Mouse (Mus musculus): ENCODE results near the gene Kank4.
"Not testable (repeated sequence)": the region's sequence is repeated elsewhere in the genome, so short reads cannot be mapped to it uniquely, and the experiment has no call there.

The Kank4 gene

DNA sequence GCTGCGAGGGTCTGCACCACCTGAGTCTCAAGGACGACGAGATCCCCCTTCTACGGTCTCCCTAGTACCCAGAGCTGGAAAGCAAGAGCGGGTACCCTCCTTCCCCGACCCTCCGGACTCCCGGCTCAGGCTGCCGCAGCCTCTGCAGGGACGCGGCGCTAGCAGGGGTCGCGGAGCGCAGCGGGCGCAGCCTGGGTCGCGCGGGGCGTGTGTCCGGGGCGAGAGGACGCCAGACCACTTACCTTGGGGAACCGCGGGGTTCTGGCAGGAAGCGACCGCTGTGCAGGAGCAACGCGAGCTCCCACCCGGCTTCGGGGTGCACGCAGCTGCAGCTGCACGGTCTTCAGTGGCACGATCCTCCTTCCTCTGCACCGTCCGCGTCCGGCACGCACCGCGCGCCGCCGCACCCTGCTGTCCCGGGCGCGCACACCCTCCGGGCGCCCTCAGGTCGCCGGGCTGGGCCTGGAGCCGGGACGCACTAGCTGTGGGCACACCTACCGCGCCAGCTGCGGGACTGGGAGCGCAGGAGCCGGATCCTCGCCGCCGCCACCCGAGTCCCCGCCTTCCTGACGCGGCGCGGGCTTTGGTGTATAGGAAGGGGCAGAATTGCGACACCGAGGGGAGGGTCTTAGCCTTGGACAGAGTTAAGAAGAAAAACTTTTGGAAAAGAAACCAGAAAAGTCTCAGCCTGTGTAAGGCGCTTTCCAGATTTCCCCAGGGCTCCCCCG is at the start of gene Kank4:
Gene Kank4 (minus strand): TSS at position 354 of the 728 bp plus-strand sequence.
- peak; percentile 54 to 74 for DNase-seq

DNA sequence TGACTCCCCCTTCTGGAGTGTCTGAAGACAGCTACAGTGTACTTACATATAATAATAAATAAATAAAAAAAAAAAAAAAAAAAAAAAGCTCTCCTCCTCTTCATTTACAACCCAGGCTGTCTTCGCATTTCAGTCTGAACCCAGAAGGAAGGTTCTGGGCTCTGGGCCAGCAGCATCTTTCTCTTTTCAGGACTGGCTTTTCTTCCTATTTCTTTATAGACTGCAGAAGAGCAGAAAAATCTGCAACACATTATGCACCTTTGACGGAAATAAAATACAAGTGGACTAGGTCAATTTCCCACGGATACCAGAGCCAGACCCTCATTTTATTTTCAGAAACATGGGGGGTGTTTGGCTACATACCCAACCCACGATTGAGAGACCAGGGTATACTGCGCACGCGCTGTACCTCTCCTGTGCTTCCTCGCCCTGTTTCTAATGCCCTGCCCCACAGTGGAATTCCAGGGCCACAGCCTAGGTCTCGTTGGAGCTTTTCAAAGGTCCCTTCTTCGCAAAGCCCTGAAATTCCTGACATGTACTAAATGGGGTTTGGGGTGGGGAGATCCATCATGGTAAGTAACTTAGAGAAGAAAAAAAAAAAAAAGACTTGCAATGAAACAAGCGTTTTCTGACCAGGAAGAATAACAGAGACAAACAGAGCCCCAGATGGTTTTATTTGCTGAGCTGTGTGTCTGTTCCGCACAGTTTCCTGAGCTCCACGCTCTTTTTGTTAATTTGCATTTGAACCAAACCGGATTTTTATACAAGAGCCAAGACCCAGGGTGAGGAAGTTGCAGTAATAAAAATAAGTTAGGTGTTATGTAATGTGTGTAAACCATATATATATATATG is 48.3 kb upstream of the Kank4 start:
- no peak for DNase-seq

DNA sequence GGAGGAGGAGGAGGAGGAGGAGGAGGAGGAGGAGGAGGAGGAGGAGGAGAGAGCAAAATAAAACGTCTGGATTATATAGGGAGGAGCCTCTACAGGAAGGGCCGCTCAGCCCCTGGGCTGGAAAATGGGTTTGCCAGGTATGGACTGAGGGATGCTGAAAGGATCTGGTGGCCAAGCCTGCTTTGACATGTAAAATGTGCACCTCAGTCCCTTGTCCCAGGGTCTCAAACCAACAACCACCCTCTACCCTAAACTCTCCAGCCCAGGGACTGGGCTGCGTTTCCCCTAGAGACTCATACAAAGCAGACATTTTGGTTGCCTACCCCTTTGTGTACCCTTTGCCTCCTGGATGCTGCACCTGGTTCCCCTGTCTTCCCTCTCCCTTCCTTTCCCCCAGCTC is 47.2 kb upstream of the Kank4 start:
- DNase-seq = no peak

DNA sequence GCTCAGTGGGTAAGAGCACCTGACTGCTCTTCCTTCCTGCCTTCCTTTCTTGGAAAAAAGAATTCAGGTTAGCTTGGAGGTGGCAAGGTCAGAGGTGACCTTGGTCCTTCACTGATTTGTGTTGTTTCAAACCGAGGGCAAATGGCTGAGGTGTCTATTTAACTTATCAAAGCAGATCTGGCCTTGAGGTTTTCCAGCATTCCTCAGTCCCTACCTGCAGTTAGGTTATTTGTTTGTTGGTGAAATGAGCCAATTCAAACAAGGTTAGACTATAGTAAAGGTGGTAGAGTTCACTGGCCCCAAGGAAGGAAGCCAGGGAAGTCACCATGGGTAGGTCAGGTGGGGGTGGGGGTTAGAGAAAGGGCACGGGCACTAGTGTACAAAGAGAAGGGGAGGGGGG is 46.8 kb upstream of the Kank4 start:
- DNase-seq = no peak

DNA sequence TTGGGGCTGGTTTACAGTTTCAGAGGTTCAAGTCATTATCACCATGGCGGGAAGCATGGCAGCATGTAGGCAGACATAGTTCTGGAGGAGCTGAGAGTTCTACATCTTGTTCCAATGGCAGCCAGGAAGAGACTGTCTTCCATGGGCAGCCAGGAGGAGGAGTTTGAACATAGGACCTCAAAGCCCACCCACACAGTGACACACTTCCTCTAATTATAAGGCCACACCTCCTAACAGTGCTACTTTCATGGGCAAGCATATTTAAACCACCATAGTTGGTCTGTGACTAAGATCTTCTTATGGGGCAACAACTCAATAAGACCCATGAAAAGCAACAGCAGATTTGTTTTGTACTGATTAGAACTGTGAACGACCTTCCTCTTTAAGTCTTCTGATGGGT is 46.1 kb upstream of the Kank4 start:
- no peak for DNase-seq

DNA sequence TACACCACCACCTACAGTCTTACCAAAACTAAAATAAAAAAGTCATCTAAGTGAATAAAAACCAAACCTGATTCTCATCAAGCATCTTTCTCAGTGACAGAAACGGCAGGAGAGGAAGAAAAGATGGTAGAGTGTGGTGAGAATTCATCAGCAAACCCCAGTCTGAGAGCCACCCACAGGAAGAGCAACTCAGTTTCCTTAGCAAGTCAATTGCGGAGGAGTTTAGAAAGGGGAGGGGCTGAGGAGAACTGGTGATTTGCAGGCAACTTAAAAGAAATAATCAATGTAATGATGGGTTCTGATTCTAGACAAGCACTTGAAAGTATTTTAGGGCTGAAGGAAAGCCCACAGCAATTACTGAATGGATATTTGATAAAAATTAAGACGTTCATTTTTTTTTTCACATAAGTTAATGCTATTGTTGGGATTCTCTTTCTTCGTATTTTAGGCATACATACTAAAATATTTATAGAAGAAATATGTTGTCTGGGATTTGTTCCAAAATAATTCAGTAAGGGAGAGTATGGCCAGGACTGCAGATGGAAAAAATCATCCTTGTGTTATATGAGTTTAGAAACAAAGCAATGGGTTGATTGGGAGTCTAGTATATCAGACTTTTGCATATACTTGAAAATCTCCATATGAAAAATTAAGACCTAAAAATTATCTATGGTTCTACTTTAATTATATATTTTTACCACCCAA is 41.0 kb upstream of the Kank4 start:
- DNase-seq = no peak

DNA sequence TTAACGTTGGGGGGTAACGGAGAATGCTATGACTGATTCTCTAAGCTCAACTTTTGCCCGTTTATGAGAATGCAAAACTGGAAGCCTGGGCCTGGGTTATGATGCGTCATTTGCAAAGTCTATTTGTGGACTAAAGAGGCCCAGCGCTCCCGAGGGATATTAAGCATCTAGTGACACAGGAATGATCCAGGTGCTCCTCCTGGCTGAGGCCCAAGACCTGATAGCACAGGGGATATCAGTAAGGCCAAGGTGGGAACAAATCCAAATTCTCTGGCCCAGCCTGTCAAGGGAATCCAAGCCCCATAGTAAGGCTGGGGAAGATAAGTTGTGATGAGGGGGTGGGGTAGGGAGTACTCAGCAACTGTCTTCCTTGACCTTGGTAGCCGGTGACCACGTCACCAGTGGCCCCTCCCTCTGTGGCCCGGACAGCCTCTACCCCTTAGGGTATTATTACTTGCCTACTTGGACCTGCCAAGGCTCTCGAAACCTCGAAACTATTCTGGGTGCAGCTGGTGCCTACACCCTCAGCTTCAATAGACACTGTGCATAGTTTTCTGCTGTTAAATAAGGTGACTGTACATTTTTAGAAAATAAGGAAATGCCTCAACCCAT is 39.8 kb upstream of the Kank4 start:
- no peak for DNase-seq

DNA sequence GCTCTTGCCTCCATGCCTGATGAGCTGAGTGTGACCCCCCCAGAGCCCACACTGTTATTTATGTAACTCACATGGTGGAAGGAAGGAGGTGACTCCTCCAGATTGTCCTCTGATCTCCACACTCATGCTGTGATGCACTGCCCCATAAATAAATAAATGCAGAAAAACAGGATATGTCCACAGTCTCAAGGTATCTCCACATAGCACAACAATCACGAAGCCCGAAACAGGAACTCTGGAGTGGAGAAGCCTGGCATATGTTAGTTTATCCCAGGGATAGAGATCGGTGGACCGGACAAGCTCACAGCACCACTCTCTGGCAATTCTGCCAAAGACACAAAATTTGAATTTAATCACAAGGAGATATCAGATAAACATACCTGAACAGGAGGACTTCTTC is 36.6 kb upstream of the Kank4 start:
- DNase-seq = no peak

DNA sequence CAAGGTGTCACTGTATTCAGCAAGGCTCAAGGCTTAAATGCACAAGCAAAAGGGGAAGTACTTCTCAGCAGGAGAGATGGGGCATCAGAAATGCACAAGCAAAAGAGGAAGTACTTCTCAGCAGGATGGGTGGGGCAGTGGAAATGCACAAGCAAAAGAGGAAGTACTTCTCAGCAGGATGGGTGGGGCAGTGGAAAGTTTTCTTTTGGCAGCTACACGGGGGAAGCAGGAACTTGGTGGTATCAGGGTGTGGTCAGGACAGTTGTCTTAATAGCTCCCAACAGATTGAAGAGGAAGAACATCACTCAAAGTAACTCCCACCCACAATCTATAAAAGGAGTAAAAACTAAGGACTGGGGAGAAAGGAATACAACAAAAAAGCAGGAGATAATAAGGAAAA is 33.1 kb upstream of the Kank4 start:
- not testable (repeated sequence) for DNase-seq

DNA sequence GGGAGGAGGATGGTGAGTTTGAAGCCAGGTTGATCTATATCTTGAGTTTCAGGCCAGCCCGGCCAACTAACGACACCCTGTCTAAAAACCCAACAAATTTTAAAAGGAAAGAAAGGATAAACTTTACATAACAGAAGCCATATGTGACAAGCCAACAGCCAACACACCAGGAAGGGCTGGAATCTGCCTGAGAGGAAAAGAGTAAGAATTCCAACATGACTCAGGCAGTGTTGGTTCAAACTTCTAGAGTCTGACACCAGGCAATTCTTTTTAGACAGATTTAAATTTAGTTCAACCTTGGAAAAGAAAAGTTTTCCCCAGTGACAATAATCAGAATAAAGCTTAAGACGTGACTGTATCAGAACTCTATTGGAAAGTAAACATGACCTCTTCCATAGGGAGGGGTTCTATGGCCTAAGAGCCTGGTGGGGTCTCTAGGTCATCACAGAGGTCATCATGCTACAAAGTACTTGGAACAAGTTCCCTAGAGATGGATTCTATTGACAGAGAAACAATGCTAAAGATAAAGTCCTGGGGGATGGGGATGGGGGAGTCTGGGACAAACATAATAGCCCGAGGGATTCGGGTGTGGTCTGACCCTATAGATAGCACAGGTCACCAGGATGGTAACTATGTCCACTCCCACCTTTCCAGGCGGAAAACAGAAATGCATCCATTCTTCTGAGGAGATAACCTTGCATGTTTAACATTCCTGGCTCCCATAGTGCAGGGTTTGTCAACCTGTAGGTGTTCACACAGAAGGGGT is 30.0 kb upstream of the Kank4 start:
- no peak for DNase-seq

DNA sequence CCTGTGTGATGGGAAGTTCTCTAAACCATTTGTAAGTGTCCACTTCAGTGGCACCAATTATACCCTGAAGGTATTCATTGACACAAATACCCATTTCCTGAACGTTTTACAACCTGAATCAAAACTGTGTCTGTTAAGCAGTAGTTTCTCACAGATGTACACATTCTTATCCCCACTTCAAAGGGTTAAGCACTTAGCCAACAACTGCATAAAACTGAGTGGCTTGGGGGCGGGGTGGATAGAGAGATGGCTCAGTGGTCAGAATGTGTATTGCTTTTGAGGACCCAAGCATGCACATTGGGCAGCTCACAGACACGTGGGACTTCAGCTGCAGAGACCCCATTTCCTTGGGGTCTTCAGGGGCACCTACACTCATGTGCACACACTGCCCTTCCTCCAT is 29.1 kb upstream of the Kank4 start:
- DNase-seq = no peak

DNA sequence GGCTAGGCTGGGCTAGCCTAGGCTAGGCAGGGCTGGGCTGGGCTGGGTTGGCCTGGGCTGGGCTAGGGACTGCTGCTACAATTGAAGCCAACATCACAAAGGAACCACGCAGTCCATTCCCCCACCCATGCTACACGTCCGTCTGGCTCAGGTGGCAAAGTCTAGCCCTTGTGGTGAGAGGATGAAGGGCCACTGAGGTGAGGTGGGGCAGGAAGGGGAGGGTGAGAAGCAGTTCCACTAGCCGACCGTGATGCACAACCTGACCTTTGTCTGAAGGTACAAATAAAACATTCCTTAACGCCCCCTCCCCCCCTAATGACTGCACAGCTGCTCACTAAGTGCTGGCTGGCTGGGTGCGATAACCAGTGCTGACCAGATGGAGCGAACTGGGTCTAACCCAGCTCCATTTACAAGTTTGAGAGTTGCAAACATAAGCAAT is 28.4 kb upstream of the Kank4 start:
- peak; percentile 12 to 16 for DNase-seq

DNA sequence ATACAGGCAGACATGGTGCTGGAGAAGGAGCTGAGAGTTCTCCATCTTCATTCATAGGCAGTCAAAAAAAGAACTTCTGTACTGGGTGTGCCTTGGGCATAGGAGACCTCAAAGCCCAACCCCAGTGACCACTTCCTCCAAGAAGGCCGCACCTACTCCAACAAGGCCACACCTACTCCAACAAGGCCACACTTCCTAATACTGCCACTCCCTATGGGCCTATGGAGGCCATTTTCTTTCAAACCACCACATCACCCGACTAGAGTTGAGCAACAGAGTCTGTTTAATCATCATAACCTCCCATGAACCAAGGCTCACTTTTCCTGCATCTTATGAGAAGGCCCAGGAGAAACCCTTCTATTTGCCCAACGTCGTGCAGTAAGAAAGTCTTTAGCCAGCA is 27.9 kb upstream of the Kank4 start:
- DNase-seq = no peak

DNA sequence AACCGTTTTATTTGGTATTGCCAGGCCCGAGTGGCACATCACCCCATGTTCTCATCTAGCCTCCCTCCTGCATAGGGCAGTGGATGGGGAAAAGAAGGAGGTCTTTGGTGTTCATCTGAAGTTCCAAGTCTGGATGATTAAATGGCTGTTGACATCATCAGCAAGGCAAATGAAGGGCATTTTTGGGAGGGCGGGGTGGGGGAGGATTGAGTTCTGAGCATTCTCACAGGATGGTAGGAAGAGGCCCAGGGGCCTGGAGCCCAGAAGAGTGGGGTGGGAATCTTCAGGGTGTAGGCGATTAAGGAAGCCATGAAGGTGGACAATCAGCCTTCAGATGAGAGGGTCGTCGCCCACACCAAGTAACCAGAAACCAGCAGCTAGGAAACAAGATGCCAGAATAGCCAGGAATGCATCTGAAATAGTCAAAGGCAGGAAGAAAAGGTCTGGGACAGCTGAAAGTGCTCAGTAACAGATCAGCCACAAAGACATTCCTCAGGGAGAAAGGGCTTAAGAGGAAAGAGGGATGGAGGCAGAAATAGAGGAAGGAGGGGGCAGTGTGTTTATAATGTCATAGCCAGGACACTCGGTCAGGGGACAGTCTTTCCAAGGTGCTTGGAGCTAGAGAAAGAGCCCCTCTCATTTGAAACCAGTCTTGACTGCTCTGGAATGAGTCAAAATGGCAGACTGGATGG is 26.7 kb upstream of the Kank4 start:
- no peak for DNase-seq

DNA sequence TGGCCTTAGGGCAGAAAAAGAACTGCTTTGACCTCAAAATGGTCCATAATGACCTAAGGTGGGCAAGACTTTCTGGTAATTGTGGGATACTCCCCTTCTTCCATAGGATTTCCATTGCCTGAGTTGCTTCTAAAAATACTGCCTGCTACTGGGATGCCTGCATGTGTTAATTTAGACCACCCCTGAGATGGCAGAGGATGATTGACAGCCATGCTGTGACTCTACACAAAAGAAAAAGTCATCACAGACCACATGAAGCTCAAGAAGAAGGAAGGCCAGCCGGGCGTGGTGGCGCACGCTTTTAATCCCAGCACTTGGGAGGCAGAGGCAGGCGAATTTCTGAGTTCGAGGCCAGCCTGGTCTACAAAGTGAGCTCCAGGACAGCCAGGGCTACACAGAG is 23.9 kb upstream of the Kank4 start:
- not testable (repeated sequence) for DNase-seq

DNA sequence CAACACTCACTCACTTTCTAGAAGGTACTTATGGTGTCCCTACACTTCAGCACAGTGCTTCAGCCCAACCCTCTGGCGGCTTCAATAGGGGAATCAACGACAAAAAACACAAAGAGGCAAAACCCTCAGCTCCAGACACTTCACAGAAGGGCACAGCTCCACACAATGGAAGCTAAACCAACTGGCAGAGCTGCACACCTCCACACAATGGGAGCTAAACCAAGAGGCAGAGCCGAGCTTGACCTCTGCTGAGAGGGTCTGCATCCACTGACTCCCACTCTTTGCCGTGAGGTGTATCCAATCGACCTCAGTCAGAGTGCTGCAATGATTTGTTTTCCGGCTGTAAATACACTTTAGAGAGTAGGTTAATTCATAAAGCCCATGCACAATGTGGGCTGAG is 23.2 kb upstream of the Kank4 start:
- DNase-seq = no peak

DNA sequence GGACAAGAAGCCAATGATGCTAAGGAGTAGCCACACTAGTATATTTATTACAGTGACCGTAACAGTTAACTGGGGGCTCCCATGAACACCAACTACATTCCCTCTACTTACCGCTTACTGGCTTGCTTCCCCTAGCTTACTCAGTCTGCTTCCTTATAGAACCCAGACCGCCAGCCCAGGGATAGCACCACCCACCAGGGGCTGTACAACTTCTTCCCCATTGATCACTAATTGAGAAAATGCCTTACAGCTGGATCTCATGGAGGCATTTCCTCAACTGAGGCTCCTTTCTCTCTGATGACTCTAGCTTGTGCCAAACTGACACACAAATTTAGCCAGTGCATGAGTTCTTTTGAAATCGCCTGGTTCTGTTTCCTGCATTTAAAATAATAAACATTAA is 21.6 kb upstream of the Kank4 start:
- DNase-seq = no peak

DNA sequence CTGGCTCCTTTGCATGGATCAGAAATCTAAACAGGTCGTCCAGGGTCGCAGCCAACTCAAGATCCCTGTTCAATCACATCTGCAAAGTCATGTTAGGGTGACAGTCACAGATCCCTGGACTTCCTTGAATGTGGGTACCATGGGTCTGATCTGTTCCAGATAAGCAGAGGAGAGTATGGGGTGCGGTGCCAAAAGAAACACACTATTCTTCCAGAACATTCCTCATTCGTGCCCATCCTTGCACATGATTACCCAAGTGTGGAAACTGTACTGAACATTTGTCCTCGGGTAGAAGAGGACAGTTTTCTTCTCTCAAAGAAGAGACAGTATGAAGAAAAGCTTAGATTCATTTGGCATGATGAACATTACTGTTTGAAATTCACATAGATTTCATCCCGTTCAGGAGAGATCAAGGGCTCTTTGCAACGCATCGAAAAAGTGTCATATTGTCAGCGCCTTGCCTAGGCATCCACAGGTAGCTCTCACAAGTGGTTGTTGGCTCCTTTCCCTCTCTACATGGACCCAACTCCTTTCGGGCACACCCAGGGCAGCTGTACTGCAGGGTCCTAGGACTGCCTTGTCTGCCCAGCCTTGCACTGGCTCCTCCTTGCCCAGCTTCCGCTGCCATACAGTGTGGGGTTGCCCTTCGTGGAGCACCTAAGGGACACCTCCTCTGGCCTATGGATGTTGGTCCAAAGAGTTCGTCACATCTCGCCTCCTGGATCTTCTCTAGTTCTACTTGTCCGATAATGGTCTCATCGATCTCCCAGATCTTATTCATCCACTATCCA is 20.6 kb upstream of the Kank4 start:
- DNase-seq = peak in 1 of 2 experiments; percentile 41

DNA sequence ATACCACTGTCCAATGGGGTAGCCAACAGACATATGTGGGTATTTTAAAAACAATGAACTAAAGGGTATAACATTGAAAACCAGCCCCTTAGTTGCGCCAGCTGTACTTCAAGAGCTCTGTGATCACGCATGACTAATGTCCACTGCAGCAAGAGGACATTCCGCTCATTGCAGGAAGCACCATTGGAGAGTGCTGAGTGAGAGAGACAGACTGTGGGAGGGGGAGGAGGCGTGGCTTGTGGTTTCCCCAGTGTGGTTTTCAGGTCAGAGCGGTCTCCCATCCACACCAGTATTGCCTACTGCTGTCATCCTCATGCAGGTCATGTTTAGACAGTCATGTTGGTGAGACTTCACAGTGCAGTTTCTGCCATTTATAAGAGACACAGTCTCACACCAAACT is 19.2 kb upstream of the Kank4 start:
- peak; percentile 26 to 34 for DNase-seq

DNA sequence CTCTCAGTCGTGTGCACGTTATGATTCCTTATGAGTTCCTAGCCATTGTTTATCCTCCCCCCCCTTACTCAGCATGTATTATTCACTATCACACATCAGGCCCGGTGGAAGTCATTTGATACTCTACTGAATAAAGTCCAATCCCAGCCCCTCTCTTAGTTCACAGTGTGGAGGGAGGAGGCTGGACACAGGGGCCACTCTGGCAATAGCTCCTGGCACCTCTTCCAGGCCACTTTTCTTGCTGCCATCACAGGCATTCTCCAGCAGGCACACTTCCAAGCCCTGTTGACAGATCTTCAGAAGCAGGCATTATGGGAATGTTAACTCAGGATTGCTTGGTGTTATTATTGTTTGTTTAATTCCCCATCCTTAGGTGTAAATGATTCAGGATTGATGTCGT is 17.4 kb upstream of the Kank4 start:
- DNase-seq = no peak

DNA sequence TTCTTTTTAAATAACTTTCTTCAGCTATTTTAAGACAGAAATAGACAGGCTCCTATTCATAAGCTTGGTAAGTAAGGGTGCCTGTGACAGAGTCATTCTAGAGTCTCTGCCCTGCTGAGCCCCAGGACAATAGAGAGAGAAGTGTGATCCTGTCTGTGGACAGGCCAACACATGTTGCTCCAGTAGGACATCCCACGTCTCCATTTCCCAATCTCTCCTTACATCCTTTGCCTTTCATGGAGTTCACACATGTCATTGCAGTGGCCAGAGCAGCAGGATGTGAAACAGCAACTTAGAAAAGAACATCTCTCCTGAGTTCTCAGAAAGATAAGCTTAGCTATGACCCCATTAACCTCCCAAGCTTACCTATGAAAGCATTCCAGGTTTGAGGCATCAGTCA is 14.4 kb upstream of the Kank4 start:
- DNase-seq = no peak

Measured in kidney, postnatal 36 days (tissue).